Comparison of ENCODE assay signal across 8 mouse cellular contexts in genomic region chr2:23068894-23069744, GRCm38 (mm10). TPM values are rescaled to one million over a fixed set of nuclear protein-coding genes. Genes with fewer than 3 reads are reported as not detected.
A peak's percentile ranks its signal among the peaks of the same experiment; 100 is the strongest.
DNase-seq lines count a peak whose midpoint lies in the region; ATAC-seq and TF ChIP-seq lines count a peak whose summit lies in the region.

No protein-coding gene starts in this region.

- peak overlapping the region; percentile 92 for H3K4me3 ChIP-seq in gastrocnemius, adult 2 months
- H3K4me3 ChIP-seq in hindbrain, postnatal 0 days (ENCODE audit: low read length), result peak overlapping the region; percentile 54
- peak overlapping the region; percentile 63 for H3K4me3 ChIP-seq in left cerebral cortex, adult 2 months

- no peaks in the 10 kb centered on the region for H3K36me3 ChIP-seq in hindbrain, postnatal 0 days (ENCODE audit: insufficient read depth, low read length)

- ATAC-seq in hindbrain, postnatal 0 days, result peak; percentile 93
- peak; percentile 73 for ATAC-seq in megakaryocyte, adult 5-6 weeks (ENCODE audit: poor library complexity, severe bottlenecking)

- DNase-seq in WW6 (ENCODE audit: low read depth, low spot score), result peak; percentile 61
- peak; percentile 89 to 93 for DNase-seq in cerebellum, postnatal 4 days (ENCODE audit: low spot score in 2 of 2)
- peak; percentile 96 for DNase-seq in gastrocnemius, adult 2 months
- peak; percentile 95 for DNase-seq in hindbrain, postnatal 0 days (ENCODE audit: low spot score)
- peak; percentile 94 to 97 for DNase-seq in left cerebral cortex, adult 2 months (ENCODE audit: extremely low spot score in 1 of 2, low spot score in 2 of 2)
- peak; percentile 95 for DNase-seq in right cerebral cortex, adult 2 months (ENCODE audit: low spot score in 2 of 2)
- peak; percentile 94 for DNase-seq in urinary bladder, postnatal 14 days (ENCODE audit: low spot score)

- no peaks in the 10 kb centered on the region for H3K9me3 ChIP-seq in hindbrain, postnatal 0 days (ENCODE audit: low read length)

- intact Hi-C loops in gastrocnemius, adult 2 months (cut with DNase I), result loop anchor here (1.0 to 2.0 kb wide), 3 partner anchors 29 to 175 kb away; partner anchors contain the start of gene Abi1
- intact Hi-C loops in left cerebral cortex, adult 2 months (cut with DNase I), result loop anchor here (1.0 to 2.0 kb wide), 3 partner anchors 29 to 174 kb away; partner anchors contain the start of genes Abi1 and Pdss1

- 2% methylated on average over 50 of the region's 50 CpGs for WGBS in hindbrain, postnatal 0 days

- peak overlapping the region; percentile 98 for H3K27ac ChIP-seq in gastrocnemius, adult 2 months
- H3K27ac ChIP-seq in hindbrain, postnatal 0 days, result peak overlapping the region; percentile 96
- peak overlapping the region; percentile 99 for H3K27ac ChIP-seq in left cerebral cortex, adult 2 months

- peak; percentile 35; the same call in 1 of the 2 replicates for TF ChIP-seq CTCF in gastrocnemius, adult 2 months (IDR thresholded peaks at IDR 0.05)
- peak; percentile 60 for TF ChIP-seq CTCF in hindbrain, postnatal 0 days (IDR thresholded peaks at IDR 0.05; ENCODE audit: low read depth)
- TF ChIP-seq CTCF in left cerebral cortex, adult 2 months (IDR thresholded peaks at IDR 0.05), result peak; percentile 40

- no peaks in the 10 kb centered on the region for H3K27me3 ChIP-seq in hindbrain, postnatal 0 days (ENCODE audit: insufficient read depth, low read length)

- H3K9ac ChIP-seq in hindbrain, postnatal 0 days (replicated peaks; ENCODE audit: low read length), result peak overlapping the region; percentile 75

- no peaks in the 10 kb centered on the region for H3K4me1 ChIP-seq in hindbrain, postnatal 0 days (ENCODE audit: insufficient read depth, low read length)

- H3K4me2 ChIP-seq in hindbrain, postnatal 0 days (ENCODE audit: low read depth, low read length), result peak overlapping the region; percentile 90

RNA-seq across cellular contexts. Expression of gene Acbd5, which starts 1.2 kb away (rescaled TPM):
- total RNA-seq in gastrocnemius, adult 2 months (2021), result 10 to 100 TPM; 27.1 to 31.4 TPM
- 29.7 and 30.1 TPM in 2 replicates for total RNA-seq in hindbrain, postnatal 0 days (2014; rRNA removed)
- polyA plus RNA-seq in hindbrain, postnatal 0 days (2015; fragmentation: Nextera tagmentation; extraction: Ambion mirVana), result 60.9 and 66.0 TPM in 2 replicates
- total RNA-seq in left cerebral cortex, adult 2 months (2021), result 10 to 100 TPM; 85.6 to 86.4 TPM
- total RNA-seq in megakaryocyte, adult 5-6 weeks (2015), result 28.8 and 31.7 TPM in 2 replicates
- total RNA-seq in megakaryocyte, adult 5-6 weeks (2017), result 47.4 and 48.7 TPM in 2 replicates

RNA-seq across cellular contexts. Expression of gene Abi1, which starts 29.1 kb away (rescaled TPM):
- 10 to 100 TPM; 17.3 to 18.9 TPM for total RNA-seq in gastrocnemius, adult 2 months (2021)
- total RNA-seq in hindbrain, postnatal 0 days (2014; rRNA removed), result 180 and 218 TPM in 2 replicates
- polyA plus RNA-seq in hindbrain, postnatal 0 days (2015; fragmentation: Nextera tagmentation; extraction: Ambion mirVana), result 60.4 and 64.9 TPM in 2 replicates
- 100 to 1,000 TPM; 136 to 139 TPM for total RNA-seq in left cerebral cortex, adult 2 months (2021)
- total RNA-seq in megakaryocyte, adult 5-6 weeks (2015), result 144 TPM in 2 replicates
- 185 and 235 TPM in 2 replicates for total RNA-seq in megakaryocyte, adult 5-6 weeks (2017)

Comparison
In these comparisons a context has a peak if more than half of its experiments do, and no peak if none do; other contexts are left out.
1. Peak in every context shown above with its lines: DNase-seq, ATAC-seq, H3K4me3 ChIP-seq and H3K27ac ChIP-seq.